Mouse (Mus musculus): ENCODE measurements at regions not wholly inside any gene's neighbourhood (a gene's known extent, or its start where the extent isn't known, plus 50 kb on each side); places are given as distances from the start of the nearest gene placed in this dataset.

DNA sequence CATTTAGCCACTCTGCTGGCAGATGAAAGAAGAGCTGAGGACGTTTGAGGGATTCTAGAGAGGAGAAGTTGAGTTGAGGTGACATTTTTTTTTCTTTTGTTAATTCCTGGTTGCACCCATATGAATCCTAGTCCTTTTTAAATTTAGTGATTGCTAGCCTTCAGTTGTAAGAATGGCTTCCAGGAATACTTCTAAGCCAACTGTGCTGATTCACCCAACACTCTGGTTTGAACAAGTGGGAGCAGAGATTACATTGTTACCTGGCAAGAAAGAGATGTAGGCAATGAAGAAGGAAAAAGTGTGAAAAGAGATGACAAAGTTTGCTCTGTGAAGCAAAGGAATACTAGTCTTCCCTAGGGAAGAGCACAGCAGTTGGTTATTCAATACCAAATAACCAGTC lies 261.1 kb upstream of the Kcnq5 start:
- no peak for DNase-seq

DNA sequence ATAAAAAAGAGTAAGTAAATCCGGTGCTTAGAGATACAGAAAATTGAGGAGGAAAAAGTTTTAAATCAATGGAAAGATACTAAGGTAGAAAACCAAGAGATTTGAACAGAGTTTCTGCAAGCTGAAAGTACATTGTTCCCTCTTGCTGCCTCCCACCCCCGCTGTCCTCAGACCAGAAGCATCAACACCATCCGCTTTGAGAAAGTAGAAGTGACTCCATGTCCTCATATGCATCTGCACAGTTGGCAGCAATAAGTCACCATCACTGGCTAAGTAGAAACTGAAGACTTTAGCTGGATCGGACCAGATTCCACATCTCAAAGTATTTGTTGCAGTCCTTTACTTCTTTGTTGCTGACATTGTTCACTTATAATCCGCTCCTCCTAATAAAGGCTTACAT lies 250.1 kb upstream of the Kcnq5 start:
- DNase-seq: no peak

DNA sequence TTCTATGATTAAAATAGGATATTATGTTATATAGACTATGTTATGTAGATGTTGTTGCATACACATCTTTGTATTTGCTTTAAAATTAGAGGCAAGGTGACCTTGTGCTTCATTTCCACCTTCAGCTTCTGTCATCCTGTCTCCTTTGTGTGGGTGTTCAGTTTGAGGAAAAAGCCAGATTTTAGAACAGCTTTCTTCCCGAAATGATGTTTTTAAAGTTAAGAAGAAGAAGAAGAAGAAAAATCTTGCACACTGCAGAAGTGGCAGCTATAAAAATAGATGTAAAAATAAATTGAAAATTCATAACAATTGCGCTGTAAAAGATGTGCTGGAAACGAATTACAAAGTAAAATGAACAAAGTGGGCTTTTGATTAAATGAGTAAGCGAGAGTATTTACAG lies 249.5 kb upstream of the Kcnq5 start:
- DNase-seq: no peak

DNA sequence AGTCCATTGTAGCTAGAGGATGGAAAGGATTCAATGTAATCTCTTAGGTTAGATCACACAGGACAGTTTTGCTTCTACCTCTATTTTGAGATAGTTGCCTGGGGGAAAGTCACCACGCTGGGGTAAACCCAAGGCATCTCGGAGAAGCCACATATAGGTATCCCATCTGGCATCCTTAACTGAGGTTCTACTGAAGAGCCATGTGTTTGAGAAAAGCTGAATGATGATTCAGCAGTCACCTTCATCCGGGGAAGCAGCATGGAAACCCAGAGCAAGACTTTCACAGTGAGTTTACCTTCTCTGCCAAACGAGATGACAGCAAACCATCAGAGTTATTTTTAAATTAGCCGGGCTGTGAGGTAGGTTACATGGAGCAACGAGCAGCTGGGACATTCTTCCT lies 248.9 kb upstream of the Kcnq5 start:
- DNase-seq: no peak

DNA sequence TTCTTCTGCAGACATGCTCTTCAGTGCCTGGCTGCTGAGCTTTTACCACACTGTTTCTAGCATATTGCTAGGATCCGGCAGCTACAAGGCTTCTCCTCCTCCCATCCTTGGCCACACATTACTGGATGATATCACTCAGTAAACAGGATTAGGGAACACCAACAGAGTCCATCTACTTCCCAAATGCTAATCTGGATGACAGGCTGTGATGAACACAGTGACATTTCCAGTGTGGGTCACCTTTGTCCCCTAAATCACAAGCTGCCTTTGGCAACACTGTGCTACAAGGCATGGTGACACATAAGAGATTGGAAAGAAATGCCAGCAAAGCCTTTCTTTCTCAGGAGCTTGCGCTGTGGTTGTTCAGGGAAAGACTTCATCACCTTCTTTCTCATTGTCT lies 246.5 kb upstream of the Kcnq5 start:
- DNase-seq: no peak

DNA sequence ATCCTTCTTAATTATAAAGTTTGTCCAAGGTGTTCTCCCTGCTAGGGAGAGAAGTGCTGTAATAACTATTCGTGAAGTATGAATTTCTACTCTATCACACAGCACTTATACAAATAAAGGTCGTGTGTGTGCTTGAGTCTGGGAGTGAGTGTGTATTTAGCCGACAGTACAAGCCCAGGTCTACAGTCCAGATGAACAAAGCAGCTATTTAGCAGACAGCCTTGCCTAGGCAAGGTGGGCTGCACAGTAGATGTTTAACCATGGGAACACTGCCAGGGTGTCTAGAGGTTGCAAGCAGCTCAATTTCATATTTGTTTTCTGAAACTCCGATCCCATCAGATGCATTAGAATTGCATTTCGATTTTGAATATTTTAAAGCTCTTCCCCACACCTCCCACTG lies 245.2 kb upstream of the Kcnq5 start:
- DNase-seq: no peak

DNA sequence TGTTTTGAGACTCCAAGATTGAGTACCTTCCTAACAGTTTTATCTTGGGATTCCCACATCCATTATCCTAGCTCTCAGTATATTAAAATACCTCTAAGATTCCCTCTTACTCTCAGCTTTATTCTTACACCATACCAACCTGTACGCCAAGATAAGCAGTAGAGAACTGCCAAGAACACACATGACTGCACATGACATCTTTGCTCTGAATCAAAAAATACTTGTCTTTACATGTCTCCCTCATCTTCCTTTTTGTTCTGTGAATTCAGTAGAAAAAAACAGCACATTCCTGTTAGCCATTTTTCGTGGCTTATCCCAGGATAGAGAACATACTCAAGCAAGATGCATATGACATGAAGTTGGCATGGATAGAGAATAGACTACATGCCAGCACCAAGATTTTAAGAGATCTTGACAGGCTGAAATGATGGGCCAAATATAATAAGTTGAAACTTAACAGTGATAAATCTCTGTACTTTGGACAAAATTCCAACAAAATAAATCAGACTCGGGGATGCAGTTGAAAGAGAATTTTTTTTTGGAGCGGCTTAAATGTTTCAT lies 206.0 kb upstream of the Kcnq5 start:
- DNase-seq: peak; percentile 4

DNA sequence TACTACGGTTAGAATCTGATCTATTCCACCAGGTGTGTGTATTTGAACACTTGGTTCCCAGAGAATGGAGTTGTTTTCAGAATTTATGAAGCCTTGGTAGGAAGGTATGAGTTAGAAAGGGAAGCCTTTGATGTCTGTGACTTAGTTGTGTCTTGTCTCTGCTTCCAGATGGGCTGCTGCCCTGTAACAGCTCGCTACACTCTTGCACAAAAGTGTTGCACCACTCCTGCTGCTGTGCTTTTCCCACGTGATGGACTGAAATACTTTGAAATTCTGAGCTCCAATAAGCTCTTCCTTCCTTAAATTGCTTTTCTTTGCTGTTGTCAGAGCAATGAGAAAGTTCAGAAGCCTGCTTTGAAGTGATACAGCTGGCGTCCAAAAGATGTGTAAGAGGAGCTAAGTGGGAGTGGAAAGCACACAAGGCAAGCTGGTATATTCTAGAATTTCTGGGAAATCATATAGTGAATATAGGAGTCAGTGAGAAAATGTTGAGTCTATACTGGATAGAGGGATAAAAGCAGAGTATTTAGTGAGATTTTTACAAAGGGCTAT lies 174.9 kb upstream of the Kcnq5 start:
- no peak for DNase-seq

DNA sequence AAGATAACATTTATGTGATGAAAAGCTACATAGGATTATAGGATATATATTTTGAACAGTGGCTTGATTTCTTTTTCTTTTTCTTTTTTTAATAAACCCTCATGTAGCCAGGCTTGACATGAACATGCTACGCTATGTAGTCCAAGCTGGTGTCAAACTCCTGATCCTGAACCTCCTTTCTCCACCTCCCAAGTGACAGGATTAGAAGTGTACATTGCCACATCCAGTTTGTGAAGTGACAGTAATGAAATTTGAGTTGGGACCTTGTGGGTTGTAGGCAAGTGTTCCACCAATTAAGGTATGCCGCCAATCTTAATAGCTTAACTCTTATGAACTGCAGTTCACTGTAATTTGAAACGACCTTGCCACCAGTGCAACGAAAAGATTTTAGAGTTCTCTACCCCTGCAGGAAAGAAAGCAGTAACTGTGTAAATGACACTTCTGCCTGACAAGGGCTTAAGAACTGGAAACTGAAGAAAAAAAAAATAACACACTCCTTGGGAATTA lies 156.6 kb upstream of the Kcnq5 start:
- DNase-seq: no peak

DNA sequence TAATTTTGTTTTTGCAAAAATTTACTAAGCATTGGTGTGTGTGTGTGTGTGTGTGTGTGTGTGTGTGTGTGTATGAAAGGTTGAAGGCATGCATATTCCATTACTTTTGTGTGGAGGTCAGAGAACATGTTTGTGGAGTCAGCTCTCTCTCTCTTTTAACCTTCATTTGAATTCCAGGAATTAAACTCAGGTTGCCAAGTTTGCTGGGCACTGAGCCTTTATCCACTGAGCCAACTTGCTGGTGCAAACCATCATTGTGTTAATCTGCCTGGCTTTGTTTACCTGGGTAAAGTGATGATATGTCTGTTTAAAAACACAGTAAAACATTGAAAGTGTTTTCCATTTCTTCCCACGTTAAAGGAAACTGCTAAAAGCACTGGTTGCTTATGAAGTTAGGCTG lies 154.7 kb upstream of the Kcnq5 start:
- DNase-seq: no peak

DNA sequence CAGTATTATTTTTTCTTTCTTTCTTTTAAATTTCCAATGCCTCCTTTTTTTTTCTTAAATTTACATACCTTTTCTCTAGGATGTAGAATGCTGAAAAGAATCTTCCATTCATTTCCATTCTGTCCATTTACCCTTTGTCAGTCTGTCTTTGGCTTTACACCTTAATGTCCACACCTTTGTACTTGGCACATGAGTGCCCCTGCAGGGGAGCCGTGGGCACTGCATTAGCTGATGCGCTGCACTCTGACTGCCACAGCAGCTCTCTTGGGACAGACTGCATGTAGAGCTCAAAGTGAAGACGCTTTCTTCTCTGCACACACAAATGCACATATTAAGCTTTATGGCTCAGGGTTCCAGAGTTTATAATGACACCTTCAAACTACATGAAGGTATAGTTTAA lies 143.8 kb upstream of the Kcnq5 start:
- no peak for DNase-seq

DNA sequence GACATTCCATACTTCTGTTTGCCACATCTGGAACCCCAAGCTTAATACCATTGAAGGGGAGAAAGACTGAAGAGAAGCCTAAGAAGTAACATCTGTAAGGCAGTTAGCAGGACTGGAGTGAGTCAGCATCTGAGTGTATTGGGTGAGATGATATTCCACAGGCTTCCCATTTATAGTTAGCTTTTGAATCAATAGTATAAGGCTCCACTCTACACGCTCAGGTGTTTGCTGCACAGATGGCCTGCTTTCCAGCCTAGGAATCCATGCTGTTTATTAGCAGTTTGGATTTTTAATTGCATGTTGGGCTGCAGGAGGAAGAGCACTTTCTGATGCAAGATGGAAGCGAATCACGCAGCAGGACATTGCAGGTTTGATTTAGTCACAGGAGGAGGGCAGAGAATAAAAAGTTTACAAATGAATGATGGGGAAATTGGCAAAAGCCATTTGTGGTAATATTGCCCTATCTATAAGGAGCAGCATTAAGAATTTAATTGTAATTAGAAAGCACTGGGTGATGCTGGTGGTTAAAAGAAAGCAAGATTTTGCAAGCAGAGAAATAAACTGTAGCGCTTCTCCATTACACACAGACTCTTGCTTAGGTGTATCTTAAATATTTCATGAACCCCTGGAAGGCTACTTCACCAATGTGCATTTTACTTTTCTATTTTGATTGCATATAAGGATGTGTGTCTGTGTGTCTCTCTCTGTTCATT lies 109.8 kb upstream of the Kcnq5 start:
- DNase-seq: no peak

DNA sequence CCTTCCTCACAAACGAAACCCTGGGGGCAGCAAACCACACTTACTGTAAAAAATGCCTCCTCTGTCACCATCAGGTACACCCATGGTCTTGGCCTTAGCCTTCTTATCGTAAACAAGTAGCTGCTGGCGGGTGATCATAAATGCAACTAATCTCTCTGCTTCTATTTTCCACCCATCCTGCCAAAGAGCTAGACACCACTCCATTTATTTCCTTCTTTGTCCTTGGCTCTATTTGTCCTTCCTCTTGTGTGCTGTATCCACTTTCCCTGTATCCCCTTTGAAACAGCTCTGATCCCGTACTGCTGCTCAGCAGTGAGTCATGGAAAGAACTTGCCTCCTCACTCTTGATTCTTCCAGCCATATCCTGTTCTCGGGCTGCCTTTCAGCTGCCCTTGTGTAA lies 108.3 kb upstream of the Kcnq5 start:
- DNase-seq: peak; percentile 95

Data from heart, adult 11 months (tissue).